Mouse (Mus musculus) MEL-GATA-1-ER (cell line): ENCODE data around the gene Plscr3.
"Not testable (repeated sequence)": the region's sequence is repeated elsewhere in the genome, so short reads cannot be mapped to it uniquely, and the experiment has no call there.

Source experiments
- DNase-seq: peaks from one replicate; pipeline ENCODE4 v3.0.0-alpha.2; 2012; ENCODE audit warnings: low read depth; ENCODE audit errors: extremely low read depth

Gene Plscr3

GRCm38 (mm10) chr11:69828832-69829231 is 17.3 kb upstream of the Plscr3 start:
- DNase-seq, result no peak

GRCm38 (mm10) chr11:69833554-69833953 is 12.6 kb upstream of the Plscr3 start:
- DNase-seq, result peak; percentile 51

DNA sequence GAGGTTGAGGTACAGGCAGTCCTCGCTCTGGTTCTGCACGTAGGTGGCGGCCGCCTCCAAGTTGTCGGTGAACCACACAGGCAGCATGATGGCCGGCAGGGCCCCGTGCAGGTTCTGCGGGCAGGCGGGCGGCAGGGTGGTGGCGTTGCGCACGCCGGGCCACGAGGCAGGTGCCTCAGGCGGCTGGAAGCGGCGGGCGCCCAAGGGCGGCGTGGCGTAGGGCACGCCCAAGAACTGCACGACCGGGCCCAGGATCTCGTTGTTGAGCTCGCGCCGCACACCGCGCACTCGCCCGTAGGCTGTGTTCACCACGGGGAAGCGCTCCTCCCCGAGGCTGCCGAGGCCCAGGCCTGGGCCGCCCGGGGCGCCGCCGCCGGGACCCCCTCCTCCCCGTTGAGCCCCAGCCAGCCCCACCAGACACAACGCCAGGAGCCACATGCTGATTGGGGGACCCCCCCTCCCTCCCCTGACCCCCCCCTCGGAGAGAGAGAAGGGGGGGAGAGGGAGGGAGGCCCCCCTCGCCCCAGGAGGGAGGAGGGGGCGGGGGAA is 12.1 kb upstream of the Plscr3 start:
- peak; percentile 29 for DNase-seq

GRCm38 (mm10) chr11:69835326-69835965 is 10.7 kb upstream of the Plscr3 start:
- no peak for DNase-seq

DNA sequence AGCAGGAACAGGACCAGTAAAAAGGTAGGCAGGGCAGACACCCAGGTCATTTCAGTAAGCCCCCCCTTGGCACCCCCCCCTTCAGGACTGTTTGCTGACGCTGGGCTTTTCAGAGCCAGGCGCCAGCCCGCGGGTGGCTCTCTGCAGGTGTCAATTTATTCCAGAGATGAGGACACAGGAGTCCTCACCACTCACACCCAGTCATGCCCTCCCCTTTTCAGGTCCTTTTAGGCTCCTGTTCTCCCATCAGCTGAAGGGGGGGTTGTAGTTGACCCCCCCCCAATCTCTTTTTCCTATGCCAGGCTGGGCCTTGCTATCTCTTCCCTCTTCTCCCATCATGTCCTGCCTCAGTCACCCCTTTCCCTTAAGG is 10.2 kb upstream of the Plscr3 start:
- no peak for DNase-seq

- DNase-seq, result no peak
Observed at GRCm38 (mm10) chr11:69836703-69837576, 9.2 kb upstream of the Plscr3 start.

DNA sequence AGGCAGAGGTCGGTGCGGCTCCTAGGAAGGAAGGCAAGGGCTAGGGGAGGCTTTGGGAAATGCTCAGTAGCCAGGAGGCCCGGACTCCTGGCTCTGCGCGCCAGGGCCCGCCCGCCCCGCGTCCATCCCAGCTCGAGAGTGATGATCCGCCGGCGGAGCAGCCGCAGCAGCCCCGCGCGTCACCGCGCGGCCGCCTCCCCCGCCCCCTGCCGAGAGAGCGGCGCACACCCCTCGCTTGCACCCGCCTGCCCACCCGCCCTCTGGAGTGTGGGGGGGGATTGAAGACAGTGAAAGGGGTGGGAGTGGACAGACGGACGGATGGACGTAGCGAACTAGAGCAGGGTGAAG is 8.6 kb upstream of the Plscr3 start, which contains the start of gene Nlgn2:
Nlgn2 (minus strand) TSS at position 181 of the 348 bp plus-strand sequence.
- no peak for DNase-seq

GRCm38 (mm10) chr11:69837952-69838713 is 8.0 kb upstream of the Plscr3 start, which contains the start of gene Tmem256:
Gene Tmem256 (plus strand): TSS chr11:69838514.
- peak; percentile 98 for DNase-seq

DNA sequence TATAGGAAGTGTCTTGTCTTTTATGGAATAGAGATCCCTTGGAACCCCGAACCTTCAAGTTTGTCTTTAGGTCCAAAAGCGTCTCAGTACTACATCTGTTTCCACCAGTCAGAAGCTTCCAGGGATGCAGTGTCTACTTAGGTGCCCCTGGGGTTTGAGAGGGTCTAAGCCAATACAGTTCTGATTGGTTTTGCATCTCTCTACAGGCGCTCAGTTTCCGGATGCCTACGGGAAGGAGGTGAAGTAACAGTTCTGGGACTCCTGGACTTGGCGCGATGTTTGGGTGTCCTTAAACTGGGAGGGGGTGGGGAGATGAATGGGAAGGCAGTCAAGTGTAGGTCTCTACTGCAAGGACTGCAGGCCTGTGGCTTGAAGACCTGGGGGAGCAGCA is 7.5 kb upstream of the Plscr3 start:
- DNase-seq, result peak; percentile 49

GRCm38 (mm10) chr11:69846738-69847688 is 837 bp downstream of the Plscr3 start:
- no peak for DNase-seq

- no peak for DNase-seq
Observed at GRCm38 (mm10) chr11:69848021-69848420, 1.8 kb downstream of the Plscr3 start.

GRCm38 (mm10) chr11:69849128-69849527 is 3.0 kb downstream of the Plscr3 start:
- DNase-seq, result no peak

- no peak for DNase-seq
Observed at GRCm38 (mm10) chr11:69849884-69850283, 3.7 kb downstream of the Plscr3 start.

DNA sequence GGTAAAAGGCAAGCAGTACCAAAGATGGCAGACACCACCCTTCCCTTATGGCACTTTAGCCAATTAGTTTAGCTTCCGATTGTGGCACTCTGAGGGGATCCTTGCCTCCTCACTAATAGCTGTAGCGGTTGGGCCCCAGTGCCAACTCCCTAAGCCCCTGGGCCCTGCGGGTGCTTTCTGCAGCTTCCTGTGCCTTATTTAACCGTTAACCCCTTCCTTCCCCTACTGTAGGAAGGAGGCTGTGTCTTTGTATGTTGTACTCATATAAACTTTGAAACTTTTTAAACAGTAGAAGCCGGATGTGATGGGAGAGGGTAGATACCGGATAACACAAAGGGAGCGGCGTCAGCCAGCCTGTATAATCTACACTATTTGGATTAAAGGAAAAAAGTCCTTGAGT is 4.6 kb downstream of the Plscr3 start:
- DNase-seq, result no peak

DNA sequence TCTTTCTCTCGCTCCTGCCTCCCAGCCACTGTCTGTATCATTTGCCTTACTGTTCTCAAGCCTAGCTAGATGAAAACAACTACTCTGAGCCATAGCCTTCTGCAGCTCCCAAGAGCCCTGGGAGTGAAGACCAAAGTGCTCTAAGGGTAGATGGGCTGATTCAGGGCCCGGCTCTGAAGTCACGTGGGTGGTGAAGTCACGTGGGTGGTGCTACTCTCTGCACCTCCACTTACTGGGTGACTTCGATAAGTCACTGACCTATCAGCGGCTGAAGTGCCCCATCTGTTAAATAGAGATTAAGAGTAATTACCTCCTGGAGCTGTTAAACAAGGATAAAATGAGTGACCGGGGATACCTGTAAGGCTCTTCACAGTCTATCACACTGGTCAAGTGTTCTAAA is 7.8 kb downstream of the Plscr3 start:
- DNase-seq, result peak; percentile 95

GRCm38 (mm10) chr11:69854680-69855079 is 8.5 kb downstream of the Plscr3 start:
- no peak for DNase-seq

DNA sequence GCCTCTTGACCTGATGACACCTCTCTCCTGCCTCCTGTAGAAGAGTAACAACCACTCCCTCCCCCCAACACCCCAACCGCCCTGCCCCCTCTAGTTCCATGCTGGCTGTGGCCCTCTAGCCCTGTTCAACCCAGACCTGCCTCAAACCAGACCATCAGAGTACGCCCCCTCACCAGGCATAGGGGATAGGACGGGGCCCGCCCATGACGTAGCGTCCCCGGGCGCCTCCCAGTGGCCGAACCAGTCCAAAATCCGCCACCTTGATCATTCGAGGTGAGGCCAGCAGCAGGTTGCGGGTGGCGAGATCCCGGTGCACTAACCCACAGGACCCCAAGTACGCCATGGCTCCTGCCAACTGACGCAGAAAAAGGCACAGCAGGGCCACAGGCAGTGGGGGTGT is 9.2 kb downstream of the Plscr3 start:
- no peak for DNase-seq

DNA sequence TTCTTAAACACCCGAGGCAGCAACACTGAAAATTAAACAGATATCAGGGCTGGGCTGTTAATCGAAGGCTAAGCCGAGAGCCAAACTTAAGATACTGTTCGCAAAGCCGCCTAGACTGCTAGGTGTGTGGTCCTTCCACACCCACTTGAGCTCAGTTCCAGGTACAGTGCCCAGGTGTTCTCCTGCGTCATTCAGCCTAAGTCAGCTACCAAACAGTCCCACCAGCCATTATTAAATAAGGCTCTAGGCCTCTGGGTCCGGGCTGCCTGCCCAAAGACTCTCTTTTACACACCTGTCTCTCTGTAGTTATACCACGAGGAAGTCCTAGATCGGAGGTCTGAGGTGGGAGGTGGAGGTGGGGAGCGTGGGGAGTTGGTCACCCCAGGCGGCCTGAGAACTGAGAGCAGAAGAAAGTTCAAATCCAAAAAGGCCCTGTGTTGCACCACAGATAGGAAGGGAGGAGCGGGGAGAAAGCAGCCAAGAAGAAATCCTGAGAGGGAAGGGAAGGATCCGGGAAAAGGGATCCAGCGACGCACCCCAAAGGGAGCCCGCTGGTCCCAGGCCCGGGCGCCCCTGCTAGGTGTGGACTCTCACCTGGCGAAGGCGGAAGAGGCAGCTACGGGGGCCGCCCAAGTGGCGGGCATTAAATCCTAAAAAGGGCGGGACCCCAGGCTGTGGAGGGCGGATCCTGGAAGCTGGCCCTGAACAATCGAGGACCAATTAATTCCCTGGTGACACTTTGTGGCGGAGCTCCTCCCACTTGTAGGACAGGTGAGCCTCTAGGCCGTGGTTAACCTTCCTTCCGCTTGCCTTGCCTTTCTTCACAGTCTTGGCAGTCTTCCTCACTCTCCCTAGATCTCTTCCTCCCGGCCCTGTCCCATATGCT is 12.2 kb downstream of the Plscr3 start, which contains the start of gene Tnk1:
Tnk1 (minus strand) TSS at position 618 of the 886 bp plus-strand sequence.
- no peak for DNase-seq

DNA sequence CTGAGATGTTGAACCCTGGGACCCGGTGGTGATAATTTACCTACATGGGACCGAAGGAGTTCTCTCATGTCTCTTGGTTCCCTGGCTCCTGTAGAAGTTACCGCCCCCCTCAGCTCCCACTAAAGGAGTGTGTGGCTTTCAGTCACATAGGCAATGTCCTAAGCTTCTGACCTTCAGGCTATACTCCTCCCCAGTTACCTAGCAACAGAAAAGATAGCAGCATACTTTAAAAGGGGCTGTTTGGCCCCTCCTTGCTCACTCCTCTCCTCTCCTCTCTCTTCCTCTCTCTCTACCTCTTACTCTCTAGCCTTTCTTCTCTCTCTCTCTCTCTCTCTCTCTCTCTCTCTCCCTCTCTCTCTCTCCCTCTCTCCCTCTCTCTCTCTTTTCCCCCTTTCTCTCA is 17.6 kb downstream of the Plscr3 start:
- DNase-seq, result not testable (repeated sequence)
